Mouse (Mus musculus) left cerebral cortex, postnatal 25 days (tissue): ENCODE measurements around the gene Gm42372. TPM values are rescaled to one million over a fixed set of nuclear protein-coding genes. Genes with fewer than 3 reads are reported as not detected.
"Not testable (repeated sequence)": the region's sequence is repeated elsewhere in the genome, so short reads cannot be mapped to it uniquely, and the experiment has no call there.

Experiments used
- DNase-seq, 2 experiments: peaks; one replicate each; pipeline ENCODE4 v3.0.0; 2022; ENCODE audit warnings: low spot score in 2 of 2, mixed read lengths in 1 of 2
- intact Hi-C: fragments of 180-260 bp; cut with DNase I; formaldehyde crosslinking; loops from one replicate; pipeline ENCODE4 v1.15.1; 2025
- total RNA-seq, 2 experiments: library from RNA; stranded (reverse); gene quantifications; 2 replicates each; pipeline ENCODE4 v1.2.3; 2021

Gene Gm42372
- 10 to 100 TPM; 62.3 to 64.9 TPM for total RNA-seq

- intact Hi-C loops, result no loop called here
Observed at GRCm38 (mm10) chr7:16982859-16983568, at the start of gene Gm42372. Gene Gm42372 (plus strand): TSS chr7:16983086.

GRCm38 (mm10) chr7:16937312-16937711, 45.6 kb upstream of the Gm42372 start:
- intact Hi-C loops, result no loop called here
- no peak for DNase-seq

More at GRCm38 (mm10) chr7:16982859-16983568, at the start of gene Gm42372:
- DNase-seq, result peak; percentile 91 to 95

GRCm38 (mm10) chr7:16938117-16938791, 44.6 kb upstream of the Gm42372 start:
- intact Hi-C loops, result no loop called here
- DNase-seq, result peak; percentile 71 to 83

- intact Hi-C loops, result no loop called here
- DNase-seq, result peak; percentile 78 to 95
Observed at GRCm38 (mm10) chr7:16940292-16940691, 42.6 kb upstream of the Gm42372 start.

GRCm38 (mm10) chr7:16942861-16943260, 40.0 kb upstream of the Gm42372 start:
- DNase-seq, result no peak
- intact Hi-C loops, result no loop called here

- intact Hi-C loops, result loop anchor here (2.0 kb wide), 1 partner anchor 19 kb away; the partner anchor contains the start of gene Calm3
Observed at GRCm38 (mm10) chr7:16944061-16944807, 38.7 kb upstream of the Gm42372 start, which contains the start of gene Pnmal2. Gene Pnmal2 (plus strand): TSS chr7:16944682.

GRCm38 (mm10) chr7:16944808-16945315, 38.0 kb upstream of the Gm42372 start:
- intact Hi-C loops, result loop anchor here (2.0 kb wide), 1 partner anchor 20 kb away; the partner anchor contains the start of gene Calm3

More at GRCm38 (mm10) chr7:16944061-16944807, 38.7 kb upstream of the Gm42372 start, which contains the start of gene Pnmal2:
- DNase-seq, result peak; percentile 89 to 93

GRCm38 (mm10) chr7:16945419-16945818, 37.5 kb upstream of the Gm42372 start:
- intact Hi-C loops, result loop anchor here (2.0 kb wide), 1 partner anchor 21 kb away; the partner anchor contains the start of gene Calm3
- no peak for DNase-seq

More at GRCm38 (mm10) chr7:16944808-16945315, 38.0 kb upstream of the Gm42372 start:
- DNase-seq, result no peak

- peak in 1 of 2 experiments; percentile 51 for DNase-seq
- intact Hi-C loops, result no loop called here
Observed at GRCm38 (mm10) chr7:16946441-16947348, 36.2 kb upstream of the Gm42372 start.

- DNase-seq, result peak in 1 of 2 experiments; percentile 66
- intact Hi-C loops, result no loop called here
Observed at GRCm38 (mm10) chr7:16947349-16947895, 35.5 kb upstream of the Gm42372 start.

GRCm38 (mm10) chr7:16947959-16948361, 34.9 kb upstream of the Gm42372 start:
- DNase-seq, result no peak
- intact Hi-C loops, result no loop called here

GRCm38 (mm10) chr7:16948923-16949458, 33.9 kb upstream of the Gm42372 start:
- no peak for DNase-seq
- intact Hi-C loops, result no loop called here

- DNase-seq, result peak; percentile 88 to 91
- intact Hi-C loops, result loop anchor here (1.0 to 5.0 kb wide), 2 partner anchors 18 to 117 kb away; no protein-coding TSS in a partner anchor
Observed at GRCm38 (mm10) chr7:16949908-16950841, 32.7 kb upstream of the Gm42372 start.

- intact Hi-C loops, result loop anchor here (1.0 to 5.0 kb wide), 3 partner anchors 19 to 116 kb away; no protein-coding TSS in a partner anchor
- peak; percentile 82 to 91 for DNase-seq
Observed at GRCm38 (mm10) chr7:16950861-16951635, 31.8 kb upstream of the Gm42372 start.

- intact Hi-C loops, result loop anchor here (5.0 kb wide), 1 partner anchor 114 kb away; no protein-coding TSS in a partner anchor
- not testable (repeated sequence) for DNase-seq
Observed at GRCm38 (mm10) chr7:16953776-16954175, 29.1 kb upstream of the Gm42372 start.

GRCm38 (mm10) chr7:16955712-16956111, 27.2 kb upstream of the Gm42372 start:
- intact Hi-C loops, result no loop called here
- no peak for DNase-seq
